Mouse (Mus musculus) E14TG2a.4 (cell line): Measurements from ENCODE around the gene Ssc4d.

Experiments used
- CTCF ChIP-seq: conservative IDR thresholded peaks from 2 replicates; pipeline ENCODE4 v1.5.1; 2014; ENCODE audit warnings: low read length
- POU5F1 ChIP-seq: IDR thresholded peaks from 2 replicates; pipeline ENCODE4 v1.6.1; 2014; ENCODE audit warnings: low read length, borderline replicate concordance

DNA sequence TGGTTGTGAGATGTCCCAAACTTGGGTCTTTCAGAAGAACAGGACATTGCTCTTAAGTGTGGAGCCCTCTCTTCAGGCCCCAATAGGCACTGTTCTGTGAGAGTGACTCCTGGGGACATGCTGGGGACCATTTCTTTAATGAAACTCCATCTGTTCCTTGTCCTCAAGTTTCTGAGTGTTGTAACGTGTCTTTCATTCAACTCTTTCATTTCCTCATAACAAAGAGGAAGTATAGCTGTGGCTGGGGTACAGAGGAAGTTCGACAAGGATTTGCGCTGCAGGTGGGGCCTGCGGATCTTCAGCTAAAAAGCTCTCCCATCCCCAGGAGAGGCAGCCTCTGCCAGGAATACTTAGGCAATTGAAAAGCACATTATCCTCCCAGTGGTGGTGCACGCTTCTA, 16.3 kb upstream of the Ssc4d start:
- no peak for TF ChIP-seq CTCF
- no peak for TF ChIP-seq POU5F1
